ENCODE assay signal across 19 mouse cellular contexts in the genomic region with DNA sequence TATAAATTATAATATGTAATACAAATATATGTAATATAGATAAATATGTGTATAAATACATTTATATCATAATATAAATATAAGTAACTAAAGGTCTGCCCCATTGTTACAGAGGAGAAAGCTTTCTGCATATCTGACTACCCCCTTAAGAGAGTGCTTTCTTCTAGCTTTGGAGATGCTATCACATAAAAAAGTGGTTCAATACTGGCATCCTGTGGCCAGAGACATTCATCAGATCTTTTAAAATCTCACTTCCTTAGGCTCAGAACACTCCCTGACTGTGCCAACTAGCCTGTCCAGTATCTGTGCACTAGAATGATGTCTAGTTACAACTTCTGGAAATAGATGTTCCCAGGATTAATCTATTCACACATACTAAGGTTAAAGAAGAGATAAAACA.
A peak's percentile ranks its signal among the peaks of the same experiment; 100 is the strongest.
DNase-seq lines count a peak whose midpoint lies in the region; ATAC-seq and TF ChIP-seq lines count a peak whose summit lies in the region.
"Had no signal": no experiment of that assay in that cellular context is flagged by ENCODE, and none has a peak within 500 bp of the region (broad histone marks: within the 10 kb centered on the region; RNA-seq: fewer than 3 reads in every experiment).

No protein-coding gene starts in this region.

- H3K36me3 ChIP-seq in hindbrain, embryonic 14.5 days (replicated peaks; ENCODE audit: control insufficient read depth, insufficient read depth), result no peaks in the 10 kb centered on the region
- H3K36me3 ChIP-seq in hindbrain, embryonic 11.5 days (ENCODE audit: control insufficient read depth, insufficient read depth, low read length), result no peaks in the 10 kb centered on the region
- no peaks in the 10 kb centered on the region for H3K36me3 ChIP-seq in limb, embryonic 11.5 days (ENCODE audit: control insufficient read depth, insufficient read depth, low read length)
- H3K36me3 ChIP-seq in limb, embryonic 10.5 days, result no peaks in the 10 kb centered on the region
- no peaks in the 10 kb centered on the region for H3K36me3 ChIP-seq in midbrain, embryonic 15.5 days (replicated peaks)
- peaks cover 29% of the 10 kb centered on the region for H3K36me3 ChIP-seq in thymus, adult 2 months (ENCODE audit: control insufficient read depth, insufficient read depth, low read length)
- H3K36me3 ChIP-seq: embryonic facial prominence, embryonic 15.5 days; heart, embryonic 13.5 days; lung, embryonic 15.5 days; neural tube, embryonic 13.5 days had no signal

- peak; percentile 53 for DNase-seq in hindbrain, embryonic 14.5 days (ENCODE audit: low spot score)
- DNase-seq in hindbrain, embryonic 11.5 days (ENCODE audit: low spot score), result no peak
- peak; percentile 9 for DNase-seq in limb, embryonic 11.5 days (ENCODE audit: low spot score)
- no peak for DNase-seq in limb, embryonic 10.5 days (ENCODE audit: low spot score)
- DNase-seq in NIH3T3 (ENCODE audit: low read depth), result peak; percentile 8
- no peak for DNase-seq in thymus, adult 2 months
- DNase-seq: adrenal gland, postnatal 36 days; cerebellum, adult 9-11 months; heart, adult 11 months; heart, postnatal 36 days; kidney, adult 18-20 months; kidney, postnatal 25 days; layer of hippocampus, adult 9-11 months; right cerebral cortex, postnatal 4 days had no signal

- no peak for TF ChIP-seq CTCF in thymus, adult 2 months (IDR thresholded peaks at IDR 0.05; ENCODE audit: borderline replicate concordance, control insufficient read depth, extremely low read depth, insufficient read depth, low read length, poor library complexity)

- no peaks in the 10 kb centered on the region for H3K9me3 ChIP-seq in hindbrain, embryonic 14.5 days (ENCODE audit: control insufficient read depth, low read length)
- no peaks in the 10 kb centered on the region for H3K9me3 ChIP-seq in hindbrain, embryonic 11.5 days (ENCODE audit: control insufficient read depth, low read length)
- no peaks in the 10 kb centered on the region for H3K9me3 ChIP-seq in limb, embryonic 11.5 days (ENCODE audit: control insufficient read depth, low read length)
- no peaks in the 10 kb centered on the region for H3K9me3 ChIP-seq in limb, embryonic 10.5 days (replicated peaks)
- H3K9me3 ChIP-seq in midbrain, embryonic 15.5 days, result no peaks in the 10 kb centered on the region
- H3K9me3 ChIP-seq: embryonic facial prominence, embryonic 15.5 days; heart, embryonic 13.5 days; lung, embryonic 15.5 days; neural tube, embryonic 13.5 days had no signal

- ATAC-seq in hindbrain, embryonic 14.5 days (ENCODE audit: low FRiP score), result no peak
- no peak for ATAC-seq in hindbrain, embryonic 11.5 days (ENCODE audit: low FRiP score)
- no peak for ATAC-seq in limb, embryonic 11.5 days (ENCODE audit: insufficient number of reproducible peaks, low FRiP score, low TSS enrichment, low read depth)
- peak; percentile 66 for ATAC-seq in midbrain, embryonic 15.5 days (replicated peaks)

- no peak for TF ChIP-seq POLR2A in thymus, adult 2 months (IDR thresholded peaks at IDR 0.05; ENCODE audit: control insufficient read depth, extremely low read depth, insufficient read depth, low read length, poor library complexity)

- no peak overlapping the region for H3K27ac ChIP-seq in hindbrain, embryonic 14.5 days
- H3K27ac ChIP-seq in hindbrain, embryonic 11.5 days (ENCODE audit: low read depth, low read length), result no peak overlapping the region
- no peak overlapping the region for H3K27ac ChIP-seq in limb, embryonic 11.5 days (replicated peaks; ENCODE audit: low read depth, low read length)
- H3K27ac ChIP-seq in limb, embryonic 10.5 days, result no peak overlapping the region
- H3K27ac ChIP-seq in midbrain, embryonic 15.5 days, result no peak overlapping the region
- H3K27ac ChIP-seq in thymus, adult 2 months (ENCODE audit: control insufficient read depth, insufficient read depth, low read length), result no peak overlapping the region
- H3K27ac ChIP-seq: embryonic facial prominence, embryonic 15.5 days; heart, embryonic 13.5 days; lung, embryonic 15.5 days; neural tube, embryonic 13.5 days had no signal

- H3K4me3 ChIP-seq in hindbrain, embryonic 14.5 days (replicated peaks; ENCODE audit: low read length), result no peak overlapping the region
- H3K4me3 ChIP-seq in hindbrain, embryonic 11.5 days (ENCODE audit: low read depth, low read length), result no peak overlapping the region
- no peak overlapping the region for H3K4me3 ChIP-seq in limb, embryonic 11.5 days (ENCODE audit: low read depth, low read length)
- H3K4me3 ChIP-seq in limb, embryonic 10.5 days, result no peak overlapping the region
- no peak overlapping the region for H3K4me3 ChIP-seq in midbrain, embryonic 15.5 days
- H3K4me3 ChIP-seq in thymus, adult 2 months (ENCODE audit: control insufficient read depth, insufficient read depth, low read length), result no peak overlapping the region
- H3K4me3 ChIP-seq: embryonic facial prominence, embryonic 15.5 days; heart, embryonic 13.5 days; lung, embryonic 15.5 days; neural tube, embryonic 13.5 days had no signal

- no peak overlapping the region for H3K9ac ChIP-seq in hindbrain, embryonic 14.5 days
- no peak overlapping the region for H3K9ac ChIP-seq in hindbrain, embryonic 11.5 days (ENCODE audit: low read depth, low read length)
- H3K9ac ChIP-seq in limb, embryonic 11.5 days (ENCODE audit: low read length), result no peak overlapping the region
- H3K9ac ChIP-seq in midbrain, embryonic 15.5 days, result no peak overlapping the region
- H3K9ac ChIP-seq: embryonic facial prominence, embryonic 15.5 days; heart, embryonic 13.5 days; lung, embryonic 15.5 days; neural tube, embryonic 13.5 days had no signal

- no peaks in the 10 kb centered on the region for H3K4me1 ChIP-seq in hindbrain, embryonic 14.5 days (replicated peaks; ENCODE audit: control insufficient read depth, insufficient read depth, low read length)
- H3K4me1 ChIP-seq in hindbrain, embryonic 11.5 days (replicated peaks; ENCODE audit: control insufficient read depth, insufficient read depth, low read length), result no peaks in the 10 kb centered on the region
- H3K4me1 ChIP-seq in limb, embryonic 11.5 days (ENCODE audit: control insufficient read depth, insufficient read depth, low read length), result no peaks in the 10 kb centered on the region
- no peaks in the 10 kb centered on the region for H3K4me1 ChIP-seq in limb, embryonic 10.5 days
- H3K4me1 ChIP-seq in midbrain, embryonic 15.5 days, result no peaks in the 10 kb centered on the region
- no peaks in the 10 kb centered on the region; the same call in 1 of the 2 replicates for H3K4me1 ChIP-seq in thymus, adult 2 months (replicated peaks; ENCODE audit: control insufficient read depth, insufficient read depth, low read length)
- H3K4me1 ChIP-seq: embryonic facial prominence, embryonic 15.5 days; lung, embryonic 15.5 days; neural tube, embryonic 13.5 days had no signal

- H3K4me2 ChIP-seq in hindbrain, embryonic 14.5 days (replicated peaks), result no peak overlapping the region
- no peak overlapping the region for H3K4me2 ChIP-seq in hindbrain, embryonic 11.5 days (replicated peaks; ENCODE audit: low read depth, low read length)
- no peak overlapping the region for H3K4me2 ChIP-seq in limb, embryonic 11.5 days (ENCODE audit: low read depth, severe bottlenecking)
- no peak overlapping the region for H3K4me2 ChIP-seq in midbrain, embryonic 15.5 days
- H3K4me2 ChIP-seq: embryonic facial prominence, embryonic 15.5 days; heart, embryonic 13.5 days; lung, embryonic 15.5 days; neural tube, embryonic 13.5 days had no signal

- no peaks in the 10 kb centered on the region for H3K27me3 ChIP-seq in hindbrain, embryonic 14.5 days (ENCODE audit: control insufficient read depth, insufficient read depth, low read length)
- H3K27me3 ChIP-seq in hindbrain, embryonic 11.5 days (ENCODE audit: control insufficient read depth, insufficient read depth, low read length), result no peaks in the 10 kb centered on the region
- H3K27me3 ChIP-seq in limb, embryonic 11.5 days (ENCODE audit: control insufficient read depth, insufficient read depth, low read length), result no peaks in the 10 kb centered on the region
- no peaks in the 10 kb centered on the region for H3K27me3 ChIP-seq in limb, embryonic 10.5 days (ENCODE audit: low read depth, poor library complexity, severe bottlenecking)
- no peaks in the 10 kb centered on the region for H3K27me3 ChIP-seq in midbrain, embryonic 15.5 days (replicated peaks)
- no peaks in the 10 kb centered on the region for H3K27me3 ChIP-seq in thymus, adult 2 months (ENCODE audit: control insufficient read depth, insufficient read depth, low read length)
- H3K27me3 ChIP-seq: embryonic facial prominence, embryonic 15.5 days; heart, embryonic 13.5 days; lung, embryonic 15.5 days; neural tube, embryonic 13.5 days had no signal

Comparison
In these comparisons a context has a peak if more than half of its experiments do, and no peak if none do; other contexts are left out.
1. DNase-seq: peak in hindbrain, embryonic 14.5 days (single experiment), limb, embryonic 11.5 days (single experiment) and NIH3T3 (single experiment); none in hindbrain, embryonic 11.5 days (single experiment), limb, embryonic 10.5 days (single experiment) and thymus, adult 2 months (single experiment).